Mouse (Mus musculus): ENCODE data around the gene Flot1.

DNA sequence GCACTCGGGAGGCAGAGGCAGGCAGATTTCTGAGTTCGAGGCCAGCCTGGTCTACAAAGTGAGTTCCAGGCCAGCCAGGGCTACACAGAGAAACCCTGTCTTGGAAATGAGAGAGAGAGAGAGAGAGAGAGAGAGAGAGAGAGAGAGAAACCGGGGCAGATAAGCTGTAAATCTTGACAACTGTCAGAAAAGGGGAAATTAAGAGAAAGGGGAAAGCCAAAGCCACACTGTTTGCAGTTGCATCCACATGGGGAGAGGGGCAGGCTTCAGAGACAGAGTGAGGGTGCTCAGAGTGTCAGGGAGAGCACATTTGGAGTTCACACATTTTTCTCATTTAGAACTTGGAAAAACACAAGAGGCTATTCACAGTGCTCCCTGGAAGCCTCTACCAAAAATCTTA lies 35.0 kb upstream of the Flot1 start:
- TF ChIP-seq CTCF (IDR thresholded peaks at IDR 0.05; ENCODE audit: low read depth, low read length) (no peak), POLR2A (IDR thresholded peaks at IDR 0.05; ENCODE audit: borderline replicate concordance, low read depth, low read length) (no peak)
